Mouse (Mus musculus): ENCODE data around the gene Cited2.

The Cited2 gene

DNA sequence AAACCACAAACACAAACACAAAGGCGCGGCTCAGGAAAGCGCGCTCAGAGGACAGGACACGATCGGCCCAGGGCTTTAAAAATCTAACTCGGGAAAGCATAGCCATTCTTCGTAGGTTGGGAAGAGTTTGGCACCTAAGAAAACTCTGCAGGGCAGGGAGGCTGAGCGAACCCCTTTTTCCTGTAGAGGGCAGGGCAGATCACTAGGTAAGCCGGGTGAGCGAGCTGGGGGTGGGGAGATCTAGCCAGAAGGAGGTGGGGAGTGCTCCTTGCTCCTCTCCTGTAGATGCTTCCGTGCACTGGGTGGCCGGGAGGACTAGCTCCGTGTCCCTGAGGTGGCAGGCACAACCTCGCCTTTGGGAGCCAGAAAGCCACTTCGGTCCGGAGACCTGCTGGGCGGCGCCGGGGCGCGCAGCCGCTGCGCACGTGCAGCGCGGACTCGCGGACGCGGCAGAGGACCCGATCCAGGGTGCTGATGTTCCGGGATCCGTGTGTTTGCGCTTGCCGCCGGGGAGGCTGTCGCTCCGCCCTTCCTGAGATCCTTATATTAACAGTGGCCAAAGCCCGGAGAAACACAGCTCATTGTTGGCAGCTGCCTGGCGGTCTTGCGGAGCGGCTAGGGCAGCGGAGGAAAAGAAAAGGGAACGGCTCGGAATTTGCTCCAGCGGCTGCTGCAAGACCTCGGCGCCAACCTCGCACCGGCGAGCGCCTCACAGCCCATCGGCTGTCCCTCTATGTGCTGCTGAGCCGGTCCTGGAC, at the start of gene Cited2:
TSS of gene Cited2 (plus strand) at position 566 of the 758 bp plus-strand sequence.
- in situ Hi-C loops (cut with MboI), result loop anchor here (25.0 kb wide), 1 partner anchor 736 kb away; no protein-coding TSS in a partner anchor

- in situ Hi-C loops (cut with MboI), result no loop called here
Measured at GRCm38 (mm10) chr10:17674454-17674853, 48.6 kb upstream of the Cited2 start.

DNA sequence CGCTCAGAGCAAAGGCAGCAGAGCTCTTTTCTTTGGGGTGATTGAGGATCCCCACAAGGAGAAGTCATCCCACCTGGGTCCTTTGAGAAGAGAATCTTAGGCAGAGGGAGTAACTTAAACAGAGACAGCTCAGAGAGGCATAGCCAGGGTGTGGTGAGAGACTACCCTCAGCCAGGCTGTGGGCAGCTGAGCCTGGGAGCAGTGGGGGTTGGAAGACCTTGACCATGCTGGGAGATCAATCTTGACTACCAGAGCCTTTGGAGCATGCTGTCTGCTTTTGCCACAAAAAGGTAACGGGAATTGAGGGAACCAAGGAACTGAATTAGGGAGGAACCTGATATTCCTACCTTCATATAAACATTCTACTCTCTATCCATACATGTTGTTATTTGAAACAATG, 48.1 kb upstream of the Cited2 start:
- in situ Hi-C loops (cut with MboI), result no loop called here

DNA sequence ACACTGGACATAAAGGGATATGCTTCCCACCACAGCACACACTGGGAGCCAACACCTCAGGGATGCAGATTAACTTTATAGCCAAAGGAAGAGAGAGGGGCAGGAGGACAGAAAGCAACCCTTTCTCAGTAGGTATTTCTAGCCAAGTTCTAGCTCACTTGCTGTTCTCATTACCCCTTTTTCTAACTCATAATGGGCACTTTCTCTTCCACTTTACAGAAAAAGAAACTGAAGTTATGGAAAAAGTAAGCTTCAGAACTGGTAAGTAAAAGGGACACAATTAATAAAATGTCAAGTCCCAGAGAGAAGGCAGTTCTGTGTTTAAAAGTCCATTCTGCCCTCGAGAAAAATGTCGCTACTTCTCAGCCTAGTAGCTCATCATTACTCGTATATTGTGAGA, 46.6 kb upstream of the Cited2 start:
- in situ Hi-C loops (cut with MboI), result no loop called here

DNA sequence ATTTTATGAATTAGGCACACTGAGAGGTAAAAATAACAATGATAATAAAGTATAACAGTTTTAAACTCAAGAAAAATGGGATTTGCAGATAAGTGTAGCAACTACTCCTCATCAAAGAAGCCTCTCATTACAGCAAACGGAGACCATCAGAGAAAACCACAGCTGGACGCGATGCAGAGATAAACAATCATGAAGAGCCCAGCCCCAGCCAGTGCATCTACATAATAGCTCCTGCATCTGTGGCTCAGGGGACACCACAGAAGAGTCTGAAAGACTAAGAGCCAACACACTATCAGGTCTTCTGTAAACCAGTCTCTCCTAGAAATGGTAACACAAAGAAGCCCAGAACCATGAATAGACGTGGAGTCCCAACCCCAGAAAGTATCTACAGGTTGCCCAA, 45.7 kb upstream of the Cited2 start:
- in situ Hi-C loops (cut with MboI), result no loop called here

- in situ Hi-C loops (cut with MboI), result no loop called here
Measured at GRCm38 (mm10) chr10:17680432-17681382, 42.3 kb upstream of the Cited2 start.

DNA sequence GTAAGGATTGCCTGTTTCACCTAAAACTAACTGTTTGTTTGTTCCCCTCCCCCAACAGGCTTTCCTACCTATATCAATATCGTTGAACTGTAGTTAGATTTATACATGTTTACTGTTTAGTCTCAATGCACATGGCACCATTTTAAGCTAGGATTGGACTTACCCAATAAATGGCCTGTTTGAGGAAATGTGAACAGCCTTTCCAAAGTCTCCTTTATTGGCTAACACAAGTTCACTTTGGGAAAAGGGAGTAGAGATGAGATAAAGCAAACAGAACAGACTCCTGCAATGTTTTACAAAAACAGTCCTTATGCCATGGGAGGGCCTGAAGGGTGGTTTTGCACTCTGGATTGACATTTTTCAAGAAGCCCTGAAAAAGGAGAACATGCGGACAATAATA, 41.6 kb upstream of the Cited2 start:
- in situ Hi-C loops (cut with MboI), result no loop called here

GRCm38 (mm10) chr10:17683852-17684428, 39.1 kb upstream of the Cited2 start:
- in situ Hi-C loops (cut with MboI), result no loop called here

GRCm38 (mm10) chr10:17689806-17690205, 33.2 kb upstream of the Cited2 start:
- in situ Hi-C loops (cut with MboI), result no loop called here

GRCm38 (mm10) chr10:17691709-17692108, 31.3 kb upstream of the Cited2 start:
- in situ Hi-C loops (cut with MboI), result no loop called here

GRCm38 (mm10) chr10:17695801-17696200, 27.2 kb upstream of the Cited2 start:
- in situ Hi-C loops (cut with MboI), result no loop called here

DNA sequence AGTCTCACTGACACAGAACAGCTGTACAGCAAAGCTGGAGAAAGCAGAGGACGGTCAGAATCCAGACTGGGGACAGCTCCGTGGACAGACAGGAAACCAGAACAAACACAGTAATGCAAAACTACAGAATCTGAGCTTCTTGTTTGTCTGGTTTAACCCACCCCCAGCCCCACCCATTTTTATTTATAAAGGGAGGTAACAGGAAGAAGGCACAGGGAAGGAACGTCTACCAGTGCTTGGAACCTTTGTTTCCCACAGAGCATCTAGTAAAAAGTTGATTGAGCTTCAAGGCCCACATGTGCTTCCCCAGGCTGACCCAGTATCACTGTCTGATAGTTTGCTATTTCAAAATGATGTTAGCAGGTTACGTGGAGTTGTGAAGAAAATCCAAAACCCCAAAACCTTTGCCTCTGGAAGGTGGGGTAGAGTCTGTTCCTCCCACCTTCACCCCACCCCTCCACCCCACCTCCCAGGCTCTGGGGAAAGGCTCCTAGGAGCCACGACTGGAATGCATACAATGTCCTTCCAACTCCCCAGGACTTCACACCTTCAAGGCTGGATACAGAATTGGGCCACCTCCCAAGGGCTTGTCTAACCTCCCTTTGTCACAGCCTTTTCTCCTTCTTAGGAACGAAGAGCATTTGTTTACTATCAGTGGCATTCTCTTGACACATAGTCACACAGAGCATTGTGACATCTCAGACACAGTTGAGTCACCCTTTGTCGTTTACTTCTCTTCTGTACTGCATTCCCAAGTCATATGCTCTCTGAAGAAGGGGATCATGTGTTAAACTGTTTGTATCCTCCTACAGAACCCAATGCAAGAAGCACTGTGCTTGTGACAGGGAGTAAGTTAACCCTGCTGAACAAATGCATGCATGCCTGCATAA, 25.4 kb upstream of the Cited2 start:
- in situ Hi-C loops (cut with MboI), result no loop called here

GRCm38 (mm10) chr10:17705466-17705973, 17.5 kb upstream of the Cited2 start:
- in situ Hi-C loops (cut with MboI), result loop anchor here (25.0 kb wide), 1 partner anchor 718 kb away; no protein-coding TSS in a partner anchor

GRCm38 (mm10) chr10:17710753-17711152, 12.3 kb upstream of the Cited2 start:
- in situ Hi-C loops (cut with MboI), result loop anchor here (25.0 kb wide), 1 partner anchor 723 kb away; no protein-coding TSS in a partner anchor

GRCm38 (mm10) chr10:17719009-17719570, 3.9 kb upstream of the Cited2 start:
- in situ Hi-C loops (cut with MboI), result loop anchor here (25.0 kb wide), 1 partner anchor 732 kb away; no protein-coding TSS in a partner anchor

DNA sequence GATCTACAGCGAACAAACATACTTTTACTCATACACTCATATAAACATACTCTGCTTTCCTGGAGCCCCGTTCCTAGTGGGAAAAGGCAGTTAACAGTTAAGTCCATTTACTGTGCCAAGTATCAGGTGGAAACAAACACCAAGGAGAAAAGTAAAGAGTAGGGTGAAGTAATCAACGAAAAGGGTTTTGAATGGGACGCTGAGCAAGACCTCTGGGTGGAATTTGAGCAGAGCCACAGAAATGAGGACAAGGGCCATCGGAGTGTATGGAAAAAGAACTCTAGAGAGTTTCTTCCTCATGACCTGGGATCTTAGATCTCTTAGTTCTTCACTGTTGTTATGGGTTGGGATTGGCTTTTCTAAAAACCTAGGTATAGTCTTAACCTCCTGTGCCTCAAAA, 3.4 kb upstream of the Cited2 start:
- in situ Hi-C loops (cut with MboI), result loop anchor here (25.0 kb wide), 1 partner anchor 732 kb away; no protein-coding TSS in a partner anchor

DNA sequence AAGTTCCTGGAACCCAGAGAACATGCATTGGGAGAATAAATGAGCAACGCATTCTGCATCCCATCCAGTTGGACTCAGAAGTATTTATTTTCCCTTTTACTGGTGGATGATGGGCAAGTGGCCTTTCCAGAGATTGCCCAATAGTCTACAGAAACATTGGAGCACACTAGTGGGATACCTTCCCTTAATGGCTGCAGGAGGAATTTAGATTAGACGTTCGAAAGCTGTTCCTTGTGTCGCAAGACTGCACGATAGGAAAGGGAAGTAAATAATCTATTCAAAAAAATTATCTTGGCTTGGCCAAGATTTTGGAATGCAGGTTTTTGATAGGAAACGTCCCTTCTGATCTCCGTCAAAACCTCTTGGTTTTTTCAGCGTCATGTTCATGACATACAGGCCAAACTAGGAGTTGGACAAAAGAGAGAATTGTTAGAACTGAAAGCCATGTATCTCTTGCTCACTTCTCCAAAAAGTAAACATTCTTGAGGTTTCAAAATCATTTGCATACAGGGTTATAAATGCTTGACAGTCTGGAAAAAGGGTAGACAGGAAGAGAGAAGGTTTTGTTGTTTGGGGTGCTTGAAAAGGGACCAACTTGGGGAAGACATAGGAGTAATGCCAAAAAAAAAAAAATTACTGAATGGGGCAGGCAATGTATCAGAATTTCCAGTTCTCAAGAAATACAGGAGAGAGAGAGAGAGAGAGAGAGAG, 2.0 kb upstream of the Cited2 start:
- in situ Hi-C loops (cut with MboI), result loop anchor here (25.0 kb wide), 1 partner anchor 734 kb away; no protein-coding TSS in a partner anchor

DNA sequence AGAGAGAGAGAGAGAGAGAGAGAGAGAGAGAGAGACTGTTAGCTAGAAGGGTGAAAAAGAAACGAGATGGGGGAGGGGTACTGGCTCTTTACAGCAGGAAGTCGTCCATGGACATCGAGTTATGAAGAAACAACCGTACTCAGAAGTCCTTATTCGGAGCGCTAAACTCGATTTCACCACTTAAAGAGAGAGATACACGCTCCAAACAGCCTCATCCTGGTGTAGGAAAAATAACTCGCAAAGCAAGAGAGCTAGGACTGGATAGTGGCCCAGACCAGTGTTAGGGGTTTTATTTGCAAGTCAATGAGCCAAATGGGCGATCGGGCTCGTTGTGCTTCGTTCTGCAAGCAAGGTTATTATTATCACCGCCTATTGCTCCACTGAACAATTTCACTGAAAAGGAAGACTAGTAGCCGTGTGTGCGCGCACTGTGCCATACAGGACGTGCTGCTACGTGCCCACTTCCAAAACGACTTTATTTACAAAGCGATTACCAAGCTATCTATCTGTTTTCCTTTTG, 1.4 kb upstream of the Cited2 start:
- in situ Hi-C loops (cut with MboI), result loop anchor here (25.0 kb wide), 1 partner anchor 734 kb away; no protein-coding TSS in a partner anchor

DNA sequence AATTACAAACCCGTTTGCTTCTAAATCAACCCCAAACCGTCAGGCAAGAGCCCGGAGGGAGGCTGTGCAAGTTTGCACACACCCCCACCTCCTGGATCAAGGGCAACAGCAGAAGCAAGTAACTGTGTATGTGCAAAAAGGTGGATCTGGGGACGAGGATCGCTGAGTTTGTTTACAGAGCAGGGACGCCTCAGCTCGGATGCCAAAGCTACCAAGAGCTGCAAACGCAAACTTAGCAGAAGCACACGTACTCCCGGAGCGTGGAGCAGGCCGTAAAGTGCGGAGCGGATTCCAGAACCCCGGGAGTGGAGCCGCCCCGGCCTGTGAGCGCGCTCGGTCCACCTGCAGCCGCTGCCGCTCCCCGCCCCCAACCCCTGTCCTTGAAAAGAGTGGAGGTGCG, 860 bp upstream of the Cited2 start:
- in situ Hi-C loops (cut with MboI), result loop anchor here (25.0 kb wide), 1 partner anchor 735 kb away; no protein-coding TSS in a partner anchor
